Mouse (Mus musculus) kidney, embryonic 14.5 days (tissue): ENCODE measurements around the gene Serpina9. TPM values are rescaled to one million over a fixed set of nuclear protein-coding genes. Genes with fewer than 3 reads are reported as not detected.
"Not testable (repeated sequence)": the region's sequence is repeated elsewhere in the genome, so short reads cannot be mapped to it uniquely, and the experiment has no call there.

ENCODE experiments used
- ATAC-seq: fragments of 200-750 bp; cut with Nextera tagmentation; 2 replicates; pipeline ENCODE4 v1.8.0; 2017; ENCODE audit warnings: moderate number of reproducible peaks, mild to moderate bottlenecking, moderate TSS enrichment, moderate library complexity; ENCODE audit not compliant: low FRiP score, low TSS enrichment
- H3K27ac ChIP-seq: fragments of 300-500 bp; sonication (generic); 2 replicates; pipeline ENCODE4 v1.5.1; 2014; ENCODE audit warnings: low read depth, mild to moderate bottlenecking, low read length, moderate library complexity, mixed read lengths
- H3K27me3 ChIP-seq: fragments of 300-500 bp; sonication (generic); 2 replicates; pipeline ENCODE4 v1.6.1; 2014; ENCODE audit warnings: mild to moderate bottlenecking, low read length; ENCODE audit not compliant: control insufficient read depth, insufficient read depth
- H3K36me3 ChIP-seq: fragments of 300-500 bp; sonication (generic); 2 replicates; pipeline ENCODE4 v1.6.1; 2014; ENCODE audit warnings: low read length, mixed read lengths; ENCODE audit not compliant: control insufficient read depth, insufficient read depth
- H3K4me1 ChIP-seq: fragments of 300-500 bp; sonication (generic); 2 replicates; pipeline ENCODE4 v1.6.1; 2014; ENCODE audit warnings: low read length, mixed read lengths; ENCODE audit not compliant: control insufficient read depth, insufficient read depth
- H3K4me2 ChIP-seq: fragments of 300-500 bp; sonication (generic); replicated peaks from 2 replicates; pipeline ENCODE4 v1.6.1; 2014; ENCODE audit warnings: low read depth, mild to moderate bottlenecking, low read length
- H3K4me3 ChIP-seq: fragments of 300-500 bp; sonication (generic); 2 replicates; pipeline ENCODE4 v1.5.1; 2014; ENCODE audit warnings: mild to moderate bottlenecking, low read length
- H3K9ac ChIP-seq: fragments of 300-500 bp; sonication (generic); 2 replicates; pipeline ENCODE4 v1.6.1; 2014; ENCODE audit warnings: low read depth, mild to moderate bottlenecking, low read length, moderate library complexity
- H3K9me3 ChIP-seq: fragments of 300-500 bp; sonication (generic); 2 replicates; pipeline ENCODE4 v1.6.1; 2016; ENCODE audit warnings: low read length; ENCODE audit not compliant: control insufficient read depth
- WGBS: fragments of 180-500 bp; shearing (Covaris S2); extraction: QIAGEN DNeasy Blood & Tissue Kit; methylation state at CpG from one replicate; pipeline ENCODE4 v1.1.7; 2014; 5-methylcytosine and 5-hydroxymethylcytosine counted together
- polyA plus RNA-seq: library from polyadenylated mRNA; unstranded; fragments of >200 nt; fragmentation: Nextera tagmentation; extraction: Ambion mirVana; gene quantifications from 2 replicates; pipeline ENCODE4 v1.2.1, GENCODE M21; 2014

The Serpina9 gene
- polyA plus RNA-seq, 1 experiment from 2014 or later, result not detected

- peak; percentile 14; the same call in 1 of the 2 replicates for ATAC-seq
- Histone ChIP-seq H3K4me2 (no peak overlapping the region), H3K4me1 (no peaks in the 10 kb centered on the region), H3K27me3 (no peaks in the 10 kb centered on the region), H3K4me3 (no peak overlapping the region), H3K27ac (no peak overlapping the region), H3K9ac (no peak overlapping the region), H3K9me3 (no peaks in the 10 kb centered on the region), H3K36me3 (no peaks in the 10 kb centered on the region)
- WGBS, result 79% methylated on average over 5 of the region's 5 CpGs
Measured at GRCm38 (mm10) chr12:103962337-103962736, 51.2 kb downstream of the Serpina9 start.

GRCm38 (mm10) chr12:103961716-103962115, 51.8 kb downstream of the Serpina9 start:
- Histone ChIP-seq H3K9me3 (no peaks in the 10 kb centered on the region), H3K27me3 (no peaks in the 10 kb centered on the region), H3K4me2 (no peak overlapping the region), H3K4me3 (no peak overlapping the region), H3K36me3 (no peaks in the 10 kb centered on the region), H3K4me1 (no peaks in the 10 kb centered on the region), H3K9ac (no peak overlapping the region), H3K27ac (no peak overlapping the region)
- ATAC-seq, result no peak
- WGBS, result 96% methylated on average over 1 of the region's 1 CpGs

- H3K9me3 ChIP-seq, result no peaks in the 10 kb centered on the region
- no peaks in the 10 kb centered on the region for H3K4me1 ChIP-seq
- no peak within 1 kb of the TSS for H3K9ac ChIP-seq
- H3K4me2 ChIP-seq, result no peak within 1 kb of the TSS
- no peaks in the 10 kb centered on the region for H3K27me3 ChIP-seq
- no peak for ATAC-seq
- 82% methylated on average over 3 of the region's 3 CpGs for WGBS
- no peak within 1 kb of the TSS for H3K27ac ChIP-seq
- H3K4me3 ChIP-seq, result no peak within 1 kb of the TSS
- no peaks in the 10 kb centered on the region for H3K36me3 ChIP-seq
Measured at GRCm38 (mm10) chr12:103958798-103959197, 54.8 kb downstream of the Serpina9 start, which contains the start of gene Serpina1e. TSS of gene Serpina1e (minus strand) at chr12:103958975.

GRCm38 (mm10) chr12:103956555-103956954, 57.0 kb downstream of the Serpina9 start:
- not testable (repeated sequence) for H3K4me2 ChIP-seq, H3K9me3 ChIP-seq, ATAC-seq, H3K9ac ChIP-seq, H3K4me1 ChIP-seq, H3K27me3 ChIP-seq, H3K4me3 ChIP-seq, H3K36me3 ChIP-seq, H3K27ac ChIP-seq
- 85% methylated on average over 2 of the region's 2 CpGs for whole genome bisulfite sequencing

- not testable (repeated sequence) for H3K4me1 ChIP-seq, H3K4me2 ChIP-seq, H3K27me3 ChIP-seq, H3K4me3 ChIP-seq, H3K9me3 ChIP-seq, H3K36me3 ChIP-seq, ATAC-seq, H3K27ac ChIP-seq, H3K9ac ChIP-seq
- 82% methylated on average over 3 of the region's 3 CpGs for WGBS
Measured at GRCm38 (mm10) chr12:103952972-103953371, 60.6 kb downstream of the Serpina9 start.

GRCm38 (mm10) chr12:103946243-103946642, 67.3 kb downstream of the Serpina9 start:
- no peaks in the 10 kb centered on the region for H3K36me3 ChIP-seq
- no peak overlapping the region for H3K4me2 ChIP-seq
- no peak overlapping the region for H3K9ac ChIP-seq
- no peaks in the 10 kb centered on the region for H3K27me3 ChIP-seq
- H3K4me1 ChIP-seq, result no peaks in the 10 kb centered on the region
- H3K4me3 ChIP-seq, result no peak overlapping the region
- 86% methylated on average over 4 of the region's 4 CpGs for WGBS
- ATAC-seq, result no peak
- no peak overlapping the region for H3K27ac ChIP-seq
- H3K9me3 ChIP-seq, result no peaks in the 10 kb centered on the region

Other genes with a start within 250 kb of the Serpina9 start
- not detected in 2 replicates for gene Serpina1d, start 240.2 kb downstream of the Serpina9 start, polyA plus RNA-seq
- 3.1 and 3.8 TPM in 2 replicates for gene Serpina1b, start 183.4 kb downstream of the Serpina9 start, polyA plus RNA-seq
- gene Serpina1a, start 150.2 kb downstream of the Serpina9 start, polyA plus RNA-seq, result 4.6 and 7.4 TPM in 2 replicates
- gene Serpina1c, start 108.9 kb downstream of the Serpina9 start, polyA plus RNA-seq, result 0.51 TPM in 1 of 2 replicates, not detected in the other
- gene Serpina1e, start 54.8 kb downstream of the Serpina9 start, polyA plus RNA-seq, result 0.19 and 0.26 TPM in 2 replicates
- gene Serpina11, start 23.8 kb downstream of the Serpina9 start, polyA plus RNA-seq, result not detected in 2 replicates
- not detected in 2 replicates for gene Serpina12, start 30.7 kb upstream of the Serpina9 start, polyA plus RNA-seq
- not detected in 2 replicates for gene Serpina5, start 87.4 kb upstream of the Serpina9 start, polyA plus RNA-seq
- not detected in 2 replicates for gene Serpina3a, start 99.0 kb upstream of the Serpina9 start, polyA plus RNA-seq
- not detected in 2 replicates for gene Serpina3b, start 114.2 kb upstream of the Serpina9 start, polyA plus RNA-seq
- not detected in 2 replicates for gene Serpina3c, start 140.1 kb upstream of the Serpina9 start, polyA plus RNA-seq
- gene Serpina3f, start 200.8 kb upstream of the Serpina9 start, polyA plus RNA-seq, result not detected in 2 replicates
- gene Serpina3g, start 222.5 kb upstream of the Serpina9 start, polyA plus RNA-seq, result 6.2 and 7.1 TPM in 2 replicates
- gene Serpina3i, start 249.4 kb upstream of the Serpina9 start, polyA plus RNA-seq, result 0.22 TPM in 1 of 2 replicates, not detected in the other